Mouse (Mus musculus): ENCODE data around the gene Notch2. TPM values are rescaled to one million over a fixed set of nuclear protein-coding genes. Genes with fewer than 3 reads are reported as not detected.

The Notch2 gene
- polyA plus RNA-seq, 1 experiment: 24.9 TPM

- no peak for DNase-seq
- H3K4me1 ChIP-seq (replicated peaks; ENCODE audit: control insufficient read depth, insufficient read depth, low read length): peaks cover 4% of the 10 kb centered on the region; the same call in 1 of the 2 replicates
- TF ChIP-seq POLR2A (IDR thresholded peaks at IDR 0.05; ENCODE audit: control insufficient read depth, extremely low read depth, insufficient read depth, low read length, poor library complexity): no peak
- no peak for TF ChIP-seq CTCF (IDR thresholded peaks at IDR 0.05; ENCODE audit: borderline replicate concordance, control insufficient read depth, extremely low read depth, insufficient read depth, low read length, poor library complexity)
- no peaks in the 10 kb centered on the region for H3K36me3 ChIP-seq (ENCODE audit: control insufficient read depth, insufficient read depth, low read length)
- no peak overlapping the region for H3K27ac ChIP-seq (ENCODE audit: control insufficient read depth, insufficient read depth, low read length)
- WGBS: 92% methylated on average over 14 of the region's 14 CpGs
- no peaks in the 10 kb centered on the region for H3K27me3 ChIP-seq (ENCODE audit: control insufficient read depth, insufficient read depth, low read length)
- H3K4me3 ChIP-seq (ENCODE audit: control insufficient read depth, insufficient read depth, low read length): no peak overlapping the region
Observed at GRCm38 (mm10) chr3:98050492-98051406, 37.4 kb downstream of the Notch2 start.

- WGBS: 88% methylated on average over 16 of the region's 16 CpGs
- no peak for DNase-seq
- Histone ChIP-seq H3K36me3 (ENCODE audit: control insufficient read depth, insufficient read depth, low read length) (no peaks in the 10 kb centered on the region), H3K4me3 (ENCODE audit: control insufficient read depth, insufficient read depth, low read length) (no peak overlapping the region), H3K4me1 (replicated peaks; ENCODE audit: control insufficient read depth, insufficient read depth, low read length) (peaks cover 4% of the 10 kb centered on the region; the same call in 1 of the 2 replicates), H3K27ac (ENCODE audit: control insufficient read depth, insufficient read depth, low read length) (no peak overlapping the region), H3K27me3 (ENCODE audit: control insufficient read depth, insufficient read depth, low read length) (no peaks in the 10 kb centered on the region)
- TF ChIP-seq POLR2A (IDR thresholded peaks at IDR 0.05; ENCODE audit: control insufficient read depth, extremely low read depth, insufficient read depth, low read length, poor library complexity) (no peak), CTCF (IDR thresholded peaks at IDR 0.05; ENCODE audit: borderline replicate concordance, control insufficient read depth, extremely low read depth, insufficient read depth, low read length, poor library complexity) (no peak)
Observed at GRCm38 (mm10) chr3:98051407-98051968, 38.2 kb downstream of the Notch2 start.

- H3K36me3 ChIP-seq (ENCODE audit: control insufficient read depth, insufficient read depth, low read length): no peaks in the 10 kb centered on the region
- DNase-seq: no peak
- H3K27me3 ChIP-seq (ENCODE audit: control insufficient read depth, insufficient read depth, low read length): no peaks in the 10 kb centered on the region
- no peaks in the 10 kb centered on the region; the same call in 1 of the 2 replicates for H3K4me1 ChIP-seq (replicated peaks; ENCODE audit: control insufficient read depth, insufficient read depth, low read length)
- no peak overlapping the region for H3K4me3 ChIP-seq (ENCODE audit: control insufficient read depth, insufficient read depth, low read length)
- TF ChIP-seq CTCF (IDR thresholded peaks at IDR 0.05; ENCODE audit: borderline replicate concordance, control insufficient read depth, extremely low read depth, insufficient read depth, low read length, poor library complexity) (no peak), POLR2A (IDR thresholded peaks at IDR 0.05; ENCODE audit: control insufficient read depth, extremely low read depth, insufficient read depth, low read length, poor library complexity) (no peak)
- no peak overlapping the region for H3K27ac ChIP-seq (ENCODE audit: control insufficient read depth, insufficient read depth, low read length)
- 88% methylated on average over 16 of the region's 16 CpGs for WGBS
Observed at GRCm38 (mm10) chr3:98052507-98053430, 39.4 kb downstream of the Notch2 start.

- 44% methylated on average over 1 of the region's 1 CpGs for WGBS
- H3K4me3 ChIP-seq (ENCODE audit: control insufficient read depth, insufficient read depth, low read length): no peak overlapping the region
- TF ChIP-seq POLR2A (IDR thresholded peaks at IDR 0.05; ENCODE audit: control insufficient read depth, extremely low read depth, insufficient read depth, low read length, poor library complexity) (no peak), CTCF (IDR thresholded peaks at IDR 0.05; ENCODE audit: borderline replicate concordance, control insufficient read depth, extremely low read depth, insufficient read depth, low read length, poor library complexity) (no peak)
- no peaks in the 10 kb centered on the region for H3K27me3 ChIP-seq (ENCODE audit: control insufficient read depth, insufficient read depth, low read length)
- no peak for DNase-seq
- no peak overlapping the region for H3K27ac ChIP-seq (ENCODE audit: control insufficient read depth, insufficient read depth, low read length)
- H3K36me3 ChIP-seq (ENCODE audit: control insufficient read depth, insufficient read depth, low read length): no peaks in the 10 kb centered on the region
- no peaks in the 10 kb centered on the region; the same call in 1 of the 2 replicates for H3K4me1 ChIP-seq (replicated peaks; ENCODE audit: control insufficient read depth, insufficient read depth, low read length)
Observed at GRCm38 (mm10) chr3:98053817-98054216, 40.5 kb downstream of the Notch2 start.

GRCm38 (mm10) chr3:98054334-98055007, 41.1 kb downstream of the Notch2 start:
- no peaks in the 10 kb centered on the region; the same call in 1 of the 2 replicates for H3K4me1 ChIP-seq (replicated peaks; ENCODE audit: control insufficient read depth, insufficient read depth, low read length)
- no peak overlapping the region for H3K4me3 ChIP-seq (ENCODE audit: control insufficient read depth, insufficient read depth, low read length)
- no peak overlapping the region for H3K27ac ChIP-seq (ENCODE audit: control insufficient read depth, insufficient read depth, low read length)
- H3K27me3 ChIP-seq (ENCODE audit: control insufficient read depth, insufficient read depth, low read length): no peaks in the 10 kb centered on the region
- no peak for TF ChIP-seq POLR2A (IDR thresholded peaks at IDR 0.05; ENCODE audit: control insufficient read depth, extremely low read depth, insufficient read depth, low read length, poor library complexity)
- TF ChIP-seq CTCF (IDR thresholded peaks at IDR 0.05; ENCODE audit: borderline replicate concordance, control insufficient read depth, extremely low read depth, insufficient read depth, low read length, poor library complexity): no peak
- 74% methylated on average over 8 of the region's 8 CpGs for WGBS
- DNase-seq: no peak
- H3K36me3 ChIP-seq (ENCODE audit: control insufficient read depth, insufficient read depth, low read length): no peaks in the 10 kb centered on the region

All from thymus, adult 2 months (tissue).